Mouse (Mus musculus): Measurements from ENCODE around the gene Best2. TPM values are rescaled to one million over a fixed set of nuclear protein-coding genes. Genes with fewer than 3 reads are reported as not detected.

Best2 gene
- not detected in 2 replicates for polyA plus RNA-seq (2014; fragmentation: Nextera tagmentation; extraction: Ambion mirVana)

DNA sequence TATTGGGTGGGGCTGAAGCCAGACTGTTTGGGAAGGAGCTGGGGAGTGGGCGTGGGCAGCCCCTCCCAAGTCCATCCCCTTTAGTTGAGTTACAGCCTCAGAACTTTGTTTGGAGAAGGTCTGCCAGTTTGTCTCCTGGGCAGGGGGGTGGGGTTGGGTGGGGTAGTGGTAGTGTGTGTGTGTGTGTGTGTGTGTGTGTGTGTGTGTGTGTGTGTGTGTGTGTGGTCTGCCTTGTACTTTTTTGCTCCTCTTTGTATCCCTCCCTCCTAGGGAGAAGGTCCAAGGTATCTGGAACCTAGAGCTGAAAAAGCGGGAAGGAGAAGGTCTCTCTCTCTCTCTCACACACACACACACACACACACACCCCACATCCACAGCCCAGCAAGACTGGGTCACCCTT lies at the start of gene Best2:
TSS of gene Best2 (minus strand) at position 101 of the 400 bp plus-strand sequence.
- H3K27me3 ChIP-seq (ENCODE audit: control insufficient read depth, insufficient read depth, low read length): peaks cover 24% of the 10 kb centered on the region
- 60% methylated on average over 2 of the region's 2 CpGs for WGBS

DNA sequence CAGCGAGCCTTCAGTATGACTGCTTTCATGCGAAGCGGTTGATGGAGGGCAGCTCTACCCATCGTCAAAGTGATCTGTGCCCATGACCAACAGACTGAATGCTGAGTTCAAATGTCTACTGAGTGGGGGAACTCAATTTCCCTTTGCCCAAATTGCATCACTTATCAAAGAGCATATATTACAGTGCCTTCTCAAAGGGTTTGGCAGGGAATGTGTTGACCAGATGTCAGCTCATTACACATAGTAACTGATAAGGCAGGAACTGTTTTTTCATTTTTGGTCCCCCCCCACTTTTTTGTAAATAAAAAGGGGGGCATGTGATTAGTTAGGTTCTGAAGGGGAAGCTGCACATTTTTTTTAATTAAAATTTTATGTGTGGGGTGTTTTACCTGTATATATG lies 48.3 kb upstream of the Best2 start:
- 98% methylated on average over 4 of the region's 4 CpGs for WGBS
- DNase-seq (ENCODE audit: low spot score): no peak
- peaks cover 57% of the 10 kb centered on the region for H3K36me3 ChIP-seq (replicated peaks; ENCODE audit: control insufficient read depth, insufficient read depth)
- no peaks in the 10 kb centered on the region for H3K9me3 ChIP-seq (ENCODE audit: control insufficient read depth, low read length)
- H3K4me1 ChIP-seq (replicated peaks; ENCODE audit: control insufficient read depth, insufficient read depth, low read length): peaks cover 16% of the 10 kb centered on the region
- ATAC-seq (ENCODE audit: low FRiP score): no peak
- no peak overlapping the region for H3K4me2 ChIP-seq (replicated peaks)
- no peaks in the 10 kb centered on the region for H3K27me3 ChIP-seq (ENCODE audit: control insufficient read depth, insufficient read depth, low read length)
- no peak overlapping the region for H3K9ac ChIP-seq
- H3K4me3 ChIP-seq (replicated peaks; ENCODE audit: low read length): no peak overlapping the region
- H3K27ac ChIP-seq: no peak overlapping the region

More for the DNA sequence above, at the start of gene Best2:
- no peak within 1 kb of the TSS for H3K27ac ChIP-seq
- H3K9me3 ChIP-seq (ENCODE audit: control insufficient read depth, low read length): no peaks in the 10 kb centered on the region
- DNase-seq (ENCODE audit: low spot score) (no peak), ATAC-seq (ENCODE audit: low FRiP score) (no peak)
- peaks cover 20% of the 10 kb centered on the region for H3K36me3 ChIP-seq (replicated peaks; ENCODE audit: control insufficient read depth, insufficient read depth)
- H3K4me3 ChIP-seq (replicated peaks; ENCODE audit: low read length): peak within 1 kb of the TSS; percentile 28
- no peaks in the 10 kb centered on the region for H3K4me1 ChIP-seq (replicated peaks; ENCODE audit: control insufficient read depth, insufficient read depth, low read length)
- peak within 1 kb of the TSS; percentile 53; the same call in 1 of the 2 replicates for H3K9ac ChIP-seq
- peak within 1 kb of the TSS; percentile 68 for H3K4me2 ChIP-seq (replicated peaks)

DNA sequence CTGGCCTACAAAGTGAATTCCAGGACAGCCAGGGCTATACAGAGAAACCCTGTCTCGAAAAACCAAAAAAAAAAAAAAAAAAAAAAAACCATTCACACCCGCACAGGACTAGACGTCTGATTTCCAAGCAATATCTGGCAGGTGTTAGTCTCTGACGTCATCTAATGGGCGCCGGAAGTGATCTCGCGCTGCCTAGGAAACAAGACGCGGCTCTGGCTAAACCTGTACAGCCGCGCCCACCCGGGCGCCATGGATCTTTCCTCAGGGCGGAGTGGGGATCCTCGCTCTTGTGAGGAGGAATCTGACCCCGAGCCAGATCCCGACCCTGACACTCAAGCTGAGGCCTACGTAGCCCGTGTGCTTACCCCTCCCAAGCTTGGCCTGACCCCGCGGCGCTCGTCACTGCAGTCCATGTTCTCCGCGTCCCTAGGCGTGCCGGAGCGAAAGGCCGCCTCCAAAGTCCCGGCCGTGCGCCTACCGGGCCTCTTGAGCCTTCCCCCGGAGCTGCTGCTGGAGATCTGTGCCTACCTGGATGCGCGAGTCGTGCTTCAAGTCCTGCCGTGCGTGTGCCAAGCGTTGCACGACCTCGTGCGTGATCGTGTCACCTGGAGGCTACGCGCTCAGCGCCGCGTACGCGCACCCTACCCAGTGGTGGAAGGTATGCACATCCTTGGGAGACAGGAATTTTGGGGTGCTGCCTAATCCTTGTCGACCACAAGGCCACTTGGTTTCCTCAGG lies 45.7 kb upstream of the Best2 start, which contains the start of gene Fbxw9:
TSS of gene Fbxw9 (plus strand) at position 177 of the 738 bp plus-strand sequence.
- H3K4me2 ChIP-seq (replicated peaks): peak within 1 kb of the TSS; percentile 86
- peaks cover 16% of the 10 kb centered on the region for H3K4me1 ChIP-seq (replicated peaks; ENCODE audit: control insufficient read depth, insufficient read depth, low read length)
- no peaks in the 10 kb centered on the region for H3K9me3 ChIP-seq (ENCODE audit: control insufficient read depth, low read length)
- H3K27me3 ChIP-seq (ENCODE audit: control insufficient read depth, insufficient read depth, low read length): no peaks in the 10 kb centered on the region
- H3K36me3 ChIP-seq (replicated peaks; ENCODE audit: control insufficient read depth, insufficient read depth): peaks cover 57% of the 10 kb centered on the region
- H3K27ac ChIP-seq: peak within 1 kb of the TSS; percentile 66
- peak within 1 kb of the TSS; percentile 96 for H3K4me3 ChIP-seq (replicated peaks; ENCODE audit: low read length)
- WGBS: under 1% methylated on average over 52 of the region's 53 CpGs
- ATAC-seq (ENCODE audit: low FRiP score): peak; percentile 92
- H3K9ac ChIP-seq: peak within 1 kb of the TSS; percentile 89
- DNase-seq (ENCODE audit: low spot score): peak; percentile 98

DNA sequence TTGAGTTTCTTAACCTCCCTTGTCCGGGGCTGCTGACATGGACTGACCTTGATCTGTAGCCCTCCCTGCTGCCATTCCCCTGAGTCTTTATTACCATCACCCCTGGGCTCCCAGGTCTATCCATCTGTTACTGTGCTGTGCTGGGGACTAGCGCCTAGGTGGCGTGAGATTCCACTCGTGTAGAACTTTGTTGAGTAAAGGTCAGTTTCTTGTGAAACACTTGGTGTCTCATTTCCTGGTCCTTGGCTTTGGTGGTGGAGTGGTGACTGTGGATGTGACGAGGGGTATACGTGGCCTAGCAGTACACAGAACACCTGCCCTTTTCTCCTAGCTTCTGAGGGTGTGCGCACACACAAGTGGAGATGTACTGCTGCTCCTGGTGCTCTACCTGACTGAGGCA lies 43.0 kb upstream of the Best2 start:
- DNase-seq (ENCODE audit: low spot score) (no peak), ATAC-seq (ENCODE audit: low FRiP score) (no peak)
- Histone ChIP-seq H3K9me3 (ENCODE audit: control insufficient read depth, low read length) (no peaks in the 10 kb centered on the region), H3K4me1 (replicated peaks; ENCODE audit: control insufficient read depth, insufficient read depth, low read length) (peaks cover 16% of the 10 kb centered on the region), H3K27me3 (ENCODE audit: control insufficient read depth, insufficient read depth, low read length) (no peaks in the 10 kb centered on the region), H3K9ac (no peak overlapping the region), H3K4me3 (replicated peaks; ENCODE audit: low read length) (no peak overlapping the region), H3K27ac (no peak overlapping the region), H3K4me2 (replicated peaks) (no peak overlapping the region), H3K36me3 (replicated peaks; ENCODE audit: control insufficient read depth, insufficient read depth) (peaks cover 64% of the 10 kb centered on the region)
- WGBS: 85% methylated on average over 7 of the region's 7 CpGs

DNA sequence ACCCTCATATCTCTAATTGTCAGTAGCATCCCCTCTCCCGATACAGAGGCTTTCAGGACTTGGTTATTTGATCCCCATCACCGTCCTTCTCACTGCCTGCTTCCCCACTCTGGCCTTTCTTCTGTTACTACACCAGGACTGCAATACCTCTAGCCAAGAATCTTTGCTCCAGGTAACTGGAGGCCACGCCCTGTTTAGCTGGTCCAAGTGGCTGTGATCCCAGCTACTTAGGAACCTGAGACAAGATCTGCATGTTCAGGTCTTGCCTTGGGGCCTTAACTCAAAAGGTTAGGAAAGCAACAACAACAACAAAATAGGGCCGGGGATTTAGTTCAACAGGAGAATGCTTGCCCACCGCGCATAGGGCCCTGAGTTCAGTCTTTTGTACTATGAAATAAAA lies 29.3 kb upstream of the Best2 start:
- WGBS: 94% methylated on average over 6 of the region's 6 CpGs
- Histone ChIP-seq H3K4me2 (replicated peaks) (no peak overlapping the region), H3K4me3 (replicated peaks; ENCODE audit: low read length) (no peak overlapping the region), H3K4me1 (replicated peaks; ENCODE audit: control insufficient read depth, insufficient read depth, low read length) (peaks cover 7% of the 10 kb centered on the region), H3K27ac (no peak overlapping the region), H3K9ac (no peak overlapping the region), H3K9me3 (ENCODE audit: control insufficient read depth, low read length) (no peaks in the 10 kb centered on the region), H3K27me3 (ENCODE audit: control insufficient read depth, insufficient read depth, low read length) (no peaks in the 10 kb centered on the region), H3K36me3 (replicated peaks; ENCODE audit: control insufficient read depth, insufficient read depth) (peaks cover 76% of the 10 kb centered on the region)
- DNase-seq (ENCODE audit: low spot score): no peak
- no peak for ATAC-seq (ENCODE audit: low FRiP score)

DNA sequence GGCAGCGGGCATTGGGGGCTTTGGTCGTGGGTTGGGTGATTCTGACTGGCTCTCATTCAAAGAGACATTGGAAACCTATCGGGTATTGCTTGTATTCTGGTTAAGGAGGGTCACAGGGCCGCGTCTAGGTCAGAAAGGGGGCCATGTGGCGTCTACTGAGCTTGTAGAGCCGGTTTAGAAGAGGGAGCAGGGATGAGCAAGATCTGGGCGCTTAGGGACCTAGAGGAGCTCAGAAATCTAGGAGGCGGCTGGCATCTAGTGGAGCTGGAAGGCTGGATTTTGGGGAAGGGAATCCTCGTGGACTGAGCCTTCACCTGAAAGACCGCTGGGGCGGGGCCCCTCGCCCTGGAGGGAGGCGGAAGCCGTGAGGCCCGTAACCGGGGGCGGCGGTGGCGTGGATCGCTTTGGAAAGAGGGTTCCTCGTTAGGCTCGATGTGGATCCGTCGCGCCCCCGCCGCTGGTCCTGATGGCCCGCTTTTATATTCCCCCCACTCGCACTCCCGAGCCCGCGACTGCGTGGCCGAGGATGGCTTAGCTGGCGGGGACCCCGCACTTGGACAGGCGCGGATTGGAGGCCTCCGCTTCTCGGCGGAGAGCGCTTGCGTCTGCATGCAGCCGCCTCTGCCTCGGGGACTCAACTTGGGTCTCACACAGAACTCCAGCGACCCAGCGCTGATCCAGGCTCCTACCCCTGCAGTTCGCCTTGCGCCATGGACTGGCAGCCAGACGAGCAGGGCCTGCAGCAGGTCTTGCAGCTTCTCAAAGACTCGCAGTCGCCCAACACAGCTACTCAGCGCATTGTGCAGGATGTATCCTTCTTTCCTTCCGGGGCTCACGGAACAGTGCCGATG lies 23.6 kb upstream of the Best2 start:
- peak overlapping the region; percentile 91 for H3K4me2 ChIP-seq (replicated peaks)
- H3K4me3 ChIP-seq (replicated peaks; ENCODE audit: low read length): peak overlapping the region; percentile 73
- under 1% methylated on average over 57 of the region's 57 CpGs for WGBS
- H3K9ac ChIP-seq: peak overlapping the region; percentile 86
- DNase-seq (ENCODE audit: low spot score) (peak; percentile 34), ATAC-seq (ENCODE audit: low FRiP score) (peak; percentile 3; the same call in 1 of the 2 replicates)
- peak overlapping the region; percentile 97 for H3K27ac ChIP-seq
- H3K4me1 ChIP-seq (replicated peaks; ENCODE audit: control insufficient read depth, insufficient read depth, low read length): peaks cover 25% of the 10 kb centered on the region
- peaks cover 23% of the 10 kb centered on the region for H3K36me3 ChIP-seq (replicated peaks; ENCODE audit: control insufficient read depth, insufficient read depth)
- H3K9me3 ChIP-seq (ENCODE audit: control insufficient read depth, low read length): no peaks in the 10 kb centered on the region
- no peaks in the 10 kb centered on the region for H3K27me3 ChIP-seq (ENCODE audit: control insufficient read depth, insufficient read depth, low read length)

DNA sequence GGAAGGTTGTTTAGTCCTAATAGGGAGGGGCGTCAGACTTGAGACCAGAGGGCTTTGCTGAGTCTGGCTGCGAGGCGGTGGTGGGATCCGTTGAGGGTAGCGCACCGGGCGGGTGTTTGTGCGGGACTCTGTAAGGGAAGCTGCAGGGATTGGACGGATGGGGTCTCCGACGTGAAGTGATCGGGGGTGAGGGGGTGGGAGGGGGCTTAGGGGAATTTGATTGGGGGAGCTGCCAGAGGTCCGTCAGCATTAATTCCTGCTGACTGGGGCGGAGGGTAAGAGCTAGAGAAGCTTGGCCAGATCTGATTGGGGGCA lies 23.0 kb upstream of the Best2 start:
- peak overlapping the region; percentile 97 for H3K27ac ChIP-seq
- peak; percentile 39 for DNase-seq (ENCODE audit: low spot score)
- H3K4me1 ChIP-seq (replicated peaks; ENCODE audit: control insufficient read depth, insufficient read depth, low read length): peaks cover 25% of the 10 kb centered on the region
- peak overlapping the region; percentile 73 for H3K4me3 ChIP-seq (replicated peaks; ENCODE audit: low read length)
- H3K4me2 ChIP-seq (replicated peaks): peak overlapping the region; percentile 91
- WGBS: under 1% methylated on average over 14 of the region's 14 CpGs
- peak overlapping the region; percentile 86 for H3K9ac ChIP-seq
- no peaks in the 10 kb centered on the region for H3K27me3 ChIP-seq (ENCODE audit: control insufficient read depth, insufficient read depth, low read length)
- peak; percentile 62 for ATAC-seq (ENCODE audit: low FRiP score)
- H3K36me3 ChIP-seq (replicated peaks; ENCODE audit: control insufficient read depth, insufficient read depth): peaks cover 26% of the 10 kb centered on the region
- H3K9me3 ChIP-seq (ENCODE audit: control insufficient read depth, low read length): no peaks in the 10 kb centered on the region

DNA sequence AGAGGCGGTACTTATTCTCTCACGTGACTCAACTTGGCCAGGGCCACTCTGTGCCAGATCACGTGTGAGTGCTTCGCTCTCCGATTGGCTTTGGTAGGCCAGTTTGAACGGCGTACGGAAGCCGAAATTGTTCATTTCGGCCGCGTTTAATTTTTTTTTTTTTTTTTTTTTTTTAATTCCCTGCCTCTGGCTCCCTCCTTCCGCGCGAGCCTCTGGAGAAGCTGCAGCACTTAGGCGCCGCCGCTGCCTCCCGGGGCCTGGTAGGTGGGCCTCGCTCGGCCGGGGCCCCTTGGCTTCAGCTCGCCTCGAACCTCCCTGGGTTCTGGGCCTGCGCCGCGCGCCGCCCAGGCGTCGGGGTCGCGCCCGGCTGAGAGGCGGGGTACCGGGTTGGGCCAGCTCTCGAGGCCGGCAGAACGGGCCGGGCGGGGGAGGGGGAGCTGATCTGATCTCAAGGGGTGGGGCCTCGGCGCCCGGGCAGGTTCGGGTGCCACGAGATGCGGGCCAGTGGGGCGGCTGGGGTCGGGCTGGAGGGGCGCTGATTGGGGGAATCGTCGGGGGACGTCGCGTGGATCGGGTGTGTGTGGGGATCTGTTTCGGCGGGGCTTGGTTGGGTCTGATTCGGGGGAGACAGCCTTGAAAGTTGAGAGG lies 22.5 kb upstream of the Best2 start, which contains the start of gene Tnpo2:
TSS of gene Tnpo2 (plus strand) at position 198 of the 648 bp plus-strand sequence.
- no peaks in the 10 kb centered on the region for H3K27me3 ChIP-seq (ENCODE audit: control insufficient read depth, insufficient read depth, low read length)
- ATAC-seq (ENCODE audit: low FRiP score) (peak; percentile 92), DNase-seq (ENCODE audit: low spot score) (peak; percentile 95)
- under 1% methylated on average over 53 of the region's 59 CpGs for WGBS
- H3K36me3 ChIP-seq (replicated peaks; ENCODE audit: control insufficient read depth, insufficient read depth): peaks cover 31% of the 10 kb centered on the region
- no peaks in the 10 kb centered on the region for H3K9me3 ChIP-seq (ENCODE audit: control insufficient read depth, low read length)
- H3K27ac ChIP-seq: peak within 1 kb of the TSS; percentile 97
- peak within 1 kb of the TSS; percentile 86 for H3K9ac ChIP-seq
- peak within 1 kb of the TSS; percentile 91 for H3K4me2 ChIP-seq (replicated peaks)
- H3K4me3 ChIP-seq (replicated peaks; ENCODE audit: low read length): peak within 1 kb of the TSS; percentile 73
- peaks cover 25% of the 10 kb centered on the region for H3K4me1 ChIP-seq (replicated peaks; ENCODE audit: control insufficient read depth, insufficient read depth, low read length)

DNA sequence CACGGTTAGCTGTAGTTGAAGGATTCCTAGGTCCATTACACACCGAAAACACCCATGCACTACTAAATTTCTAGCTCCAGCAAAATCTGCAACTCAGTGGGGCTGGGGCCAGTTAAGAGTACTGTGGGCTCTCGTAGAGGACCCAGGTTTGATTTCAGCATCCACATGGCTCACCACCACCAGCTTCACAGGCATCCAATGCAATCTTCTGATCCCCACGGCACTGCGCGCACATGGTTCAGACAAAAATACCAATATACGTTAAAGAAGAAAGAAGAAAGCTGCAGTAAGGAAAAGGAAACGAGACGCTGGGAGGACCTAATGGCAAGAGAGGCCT lies 22.0 kb upstream of the Best2 start:
- no peaks in the 10 kb centered on the region for H3K9me3 ChIP-seq (ENCODE audit: control insufficient read depth, low read length)
- ATAC-seq (ENCODE audit: low FRiP score) (peak; percentile 44), DNase-seq (ENCODE audit: low spot score) (no peak)
- peak overlapping the region; percentile 73 for H3K4me3 ChIP-seq (replicated peaks; ENCODE audit: low read length)
- WGBS: under 1% methylated on average over 9 of the region's 9 CpGs
- H3K4me1 ChIP-seq (replicated peaks; ENCODE audit: control insufficient read depth, insufficient read depth, low read length): peaks cover 25% of the 10 kb centered on the region
- peak overlapping the region; percentile 86 for H3K9ac ChIP-seq
- peak overlapping the region; percentile 91 for H3K4me2 ChIP-seq (replicated peaks)
- no peaks in the 10 kb centered on the region for H3K27me3 ChIP-seq (ENCODE audit: control insufficient read depth, insufficient read depth, low read length)
- H3K27ac ChIP-seq: peak overlapping the region; percentile 75
- H3K36me3 ChIP-seq (replicated peaks; ENCODE audit: control insufficient read depth, insufficient read depth): peaks cover 32% of the 10 kb centered on the region
